Mouse (Mus musculus): ENCODE measurements around the gene Moxd1. TPM values are rescaled to one million over a fixed set of nuclear protein-coding genes. Genes with fewer than 3 reads are reported as not detected.

Gene Moxd1
- polyA plus RNA-seq (2015; fragmentation: Nextera tagmentation; extraction: Ambion mirVana), result 9.7 and 10.2 TPM in 2 replicates

- Histone ChIP-seq H3K4me2 (ENCODE audit: low read length) (peak within 1 kb of the TSS; percentile 95), H3K9me3 (ENCODE audit: control insufficient read depth, low read length) (no peaks in the 10 kb centered on the region), H3K27me3 (replicated peaks; ENCODE audit: control insufficient read depth, insufficient read depth, low read length) (peaks cover 16% of the 10 kb centered on the region), H3K4me3 (ENCODE audit: low read length) (peak within 1 kb of the TSS; percentile 52), H3K9ac (ENCODE audit: low read depth, low read length) (peak within 1 kb of the TSS; percentile 57), H3K36me3 (ENCODE audit: control insufficient read depth, insufficient read depth, low read length) (no peaks in the 10 kb centered on the region), H3K27ac (ENCODE audit: low read depth, low read length) (no peak within 1 kb of the TSS), H3K4me1 (ENCODE audit: control insufficient read depth, insufficient read depth, low read depth, low read length) (peaks cover 9% of the 10 kb centered on the region)
- ATAC-seq, result peak; percentile 74
- WGBS, result under 1% methylated on average over 49 of the region's 56 CpGs
Measured at GRCm38 (mm10) chr10:24223449-24224143, at the start of gene Moxd1. Moxd1 (plus strand) TSS chr10:24223517.

GRCm38 (mm10) chr10:24190392-24190791 is 32.9 kb upstream of the Moxd1 start:
- no peaks in the 10 kb centered on the region for H3K9me3 ChIP-seq (ENCODE audit: control insufficient read depth, low read length)
- H3K4me2 ChIP-seq (ENCODE audit: low read length), result no peak overlapping the region
- WGBS, result 56% methylated on average over 7 of the region's 7 CpGs
- ATAC-seq, result no peak
- H3K4me1 ChIP-seq (ENCODE audit: control insufficient read depth, insufficient read depth, low read depth, low read length), result no peaks in the 10 kb centered on the region
- H3K27me3 ChIP-seq (replicated peaks; ENCODE audit: control insufficient read depth, insufficient read depth, low read length), result no peaks in the 10 kb centered on the region
- no peak overlapping the region for H3K4me3 ChIP-seq (ENCODE audit: low read length)
- no peak overlapping the region for H3K27ac ChIP-seq (ENCODE audit: low read depth, low read length)
- no peak overlapping the region for H3K9ac ChIP-seq (ENCODE audit: low read depth, low read length)
- H3K36me3 ChIP-seq (ENCODE audit: control insufficient read depth, insufficient read depth, low read length), result peaks cover 7% of the 10 kb centered on the region

- H3K9ac ChIP-seq (ENCODE audit: low read depth, low read length), result no peak overlapping the region
- peak; percentile 88 for ATAC-seq
Measured at GRCm38 (mm10) chr10:24191977-24192376, 31.3 kb upstream of the Moxd1 start.

GRCm38 (mm10) chr10:24199303-24199702 is 24.0 kb upstream of the Moxd1 start:
- WGBS, result 19% methylated on average over 12 of the region's 12 CpGs
- no peaks in the 10 kb centered on the region for H3K36me3 ChIP-seq (ENCODE audit: control insufficient read depth, insufficient read depth, low read length)
- peaks cover 3% of the 10 kb centered on the region; the same call in 1 of the 2 replicates for H3K9me3 ChIP-seq (ENCODE audit: control insufficient read depth, low read length)
- no peak overlapping the region for H3K9ac ChIP-seq (ENCODE audit: low read depth, low read length)
- H3K4me3 ChIP-seq (ENCODE audit: low read length), result no peak overlapping the region
- H3K27me3 ChIP-seq (replicated peaks; ENCODE audit: control insufficient read depth, insufficient read depth, low read length), result no peaks in the 10 kb centered on the region
- no peak overlapping the region for H3K27ac ChIP-seq (ENCODE audit: low read depth, low read length)
- ATAC-seq, result no peak
- no peak overlapping the region for H3K4me2 ChIP-seq (ENCODE audit: low read length)
- H3K4me1 ChIP-seq (ENCODE audit: control insufficient read depth, insufficient read depth, low read depth, low read length), result no peaks in the 10 kb centered on the region

More at GRCm38 (mm10) chr10:24191977-24192376, 31.3 kb upstream of the Moxd1 start:
- H3K4me2 ChIP-seq (ENCODE audit: low read length), result no peak overlapping the region
- 61% methylated on average over 1 of the region's 1 CpGs for WGBS
- no peak overlapping the region for H3K27ac ChIP-seq (ENCODE audit: low read depth, low read length)
- H3K27me3 ChIP-seq (replicated peaks; ENCODE audit: control insufficient read depth, insufficient read depth, low read length), result no peaks in the 10 kb centered on the region
- peaks cover 3% of the 10 kb centered on the region; the same call in 1 of the 2 replicates for H3K9me3 ChIP-seq (ENCODE audit: control insufficient read depth, low read length)
- peaks cover under 1% of the 10 kb centered on the region; the same call in 1 of the 2 replicates for H3K36me3 ChIP-seq (ENCODE audit: control insufficient read depth, insufficient read depth, low read length)
- H3K4me3 ChIP-seq (ENCODE audit: low read length), result no peak overlapping the region
- no peaks in the 10 kb centered on the region for H3K4me1 ChIP-seq (ENCODE audit: control insufficient read depth, insufficient read depth, low read depth, low read length)

GRCm38 (mm10) chr10:24200099-24200498 is 23.2 kb upstream of the Moxd1 start:
- Histone ChIP-seq H3K4me1 (ENCODE audit: control insufficient read depth, insufficient read depth, low read depth, low read length) (no peaks in the 10 kb centered on the region), H3K4me2 (ENCODE audit: low read length) (no peak overlapping the region), H3K27me3 (replicated peaks; ENCODE audit: control insufficient read depth, insufficient read depth, low read length) (no peaks in the 10 kb centered on the region), H3K36me3 (ENCODE audit: control insufficient read depth, insufficient read depth, low read length) (no peaks in the 10 kb centered on the region), H3K9ac (ENCODE audit: low read depth, low read length) (no peak overlapping the region), H3K4me3 (ENCODE audit: low read length) (no peak overlapping the region), H3K9me3 (ENCODE audit: control insufficient read depth, low read length) (peaks cover 3% of the 10 kb centered on the region; the same call in 1 of the 2 replicates), H3K27ac (ENCODE audit: low read depth, low read length) (no peak overlapping the region)
- WGBS, result 48% methylated on average over 3 of the region's 3 CpGs
- no peak for ATAC-seq

- Histone ChIP-seq H3K4me3 (ENCODE audit: low read length) (no peak overlapping the region), H3K36me3 (ENCODE audit: control insufficient read depth, insufficient read depth, low read length) (no peaks in the 10 kb centered on the region), H3K27me3 (replicated peaks; ENCODE audit: control insufficient read depth, insufficient read depth, low read length) (no peaks in the 10 kb centered on the region), H3K4me1 (ENCODE audit: control insufficient read depth, insufficient read depth, low read depth, low read length) (no peaks in the 10 kb centered on the region), H3K27ac (ENCODE audit: low read depth, low read length) (no peak overlapping the region), H3K4me2 (ENCODE audit: low read length) (no peak overlapping the region), H3K9ac (ENCODE audit: low read depth, low read length) (no peak overlapping the region), H3K9me3 (ENCODE audit: control insufficient read depth, low read length) (no peaks in the 10 kb centered on the region)
- 91% methylated on average over 6 of the region's 6 CpGs for WGBS
- ATAC-seq, result no peak
Measured at GRCm38 (mm10) chr10:24210075-24210474, 13.2 kb upstream of the Moxd1 start.

GRCm38 (mm10) chr10:24213297-24213696 is 10.0 kb upstream of the Moxd1 start:
- H3K9me3 ChIP-seq (ENCODE audit: control insufficient read depth, low read length), result no peaks in the 10 kb centered on the region
- no peak overlapping the region for H3K27ac ChIP-seq (ENCODE audit: low read depth, low read length)
- H3K4me1 ChIP-seq (ENCODE audit: control insufficient read depth, insufficient read depth, low read depth, low read length), result no peaks in the 10 kb centered on the region
- no peak overlapping the region for H3K4me2 ChIP-seq (ENCODE audit: low read length)
- H3K36me3 ChIP-seq (ENCODE audit: control insufficient read depth, insufficient read depth, low read length), result no peaks in the 10 kb centered on the region
- H3K4me3 ChIP-seq (ENCODE audit: low read length), result no peak overlapping the region
- no peak for ATAC-seq
- H3K9ac ChIP-seq (ENCODE audit: low read depth, low read length), result no peak overlapping the region
- WGBS, result 66% methylated on average over 5 of the region's 5 CpGs
- H3K27me3 ChIP-seq (replicated peaks; ENCODE audit: control insufficient read depth, insufficient read depth, low read length), result no peaks in the 10 kb centered on the region

GRCm38 (mm10) chr10:24217558-24218268 is 5.6 kb upstream of the Moxd1 start:
- H3K4me1 ChIP-seq (ENCODE audit: control insufficient read depth, insufficient read depth, low read depth, low read length), result no peaks in the 10 kb centered on the region
- peaks cover 4% of the 10 kb centered on the region; the same call in 1 of the 2 replicates for H3K27me3 ChIP-seq (replicated peaks; ENCODE audit: control insufficient read depth, insufficient read depth, low read length)
- H3K27ac ChIP-seq (ENCODE audit: low read depth, low read length), result no peak overlapping the region
- H3K4me2 ChIP-seq (ENCODE audit: low read length), result no peak overlapping the region
- no peak overlapping the region for H3K9ac ChIP-seq (ENCODE audit: low read depth, low read length)
- no peak for ATAC-seq
- no peaks in the 10 kb centered on the region for H3K36me3 ChIP-seq (ENCODE audit: control insufficient read depth, insufficient read depth, low read length)
- WGBS, result 47% methylated on average over 6 of the region's 6 CpGs
- no peaks in the 10 kb centered on the region for H3K9me3 ChIP-seq (ENCODE audit: control insufficient read depth, low read length)
- H3K4me3 ChIP-seq (ENCODE audit: low read length), result no peak overlapping the region

GRCm38 (mm10) chr10:24220931-24221330 is 2.4 kb upstream of the Moxd1 start:
- Histone ChIP-seq H3K4me1 (ENCODE audit: control insufficient read depth, insufficient read depth, low read depth, low read length) (peaks cover 9% of the 10 kb centered on the region), H3K9me3 (ENCODE audit: control insufficient read depth, low read length) (no peaks in the 10 kb centered on the region), H3K4me3 (ENCODE audit: low read length) (no peak overlapping the region), H3K9ac (ENCODE audit: low read depth, low read length) (no peak overlapping the region), H3K27me3 (replicated peaks; ENCODE audit: control insufficient read depth, insufficient read depth, low read length) (peaks cover 16% of the 10 kb centered on the region), H3K27ac (ENCODE audit: low read depth, low read length) (no peak overlapping the region), H3K36me3 (ENCODE audit: control insufficient read depth, insufficient read depth, low read length) (no peaks in the 10 kb centered on the region), H3K4me2 (ENCODE audit: low read length) (no peak overlapping the region)
- 73% methylated on average over 5 of the region's 5 CpGs for WGBS
- ATAC-seq, result no peak

Measured in hindbrain, embryonic 16.5 days (tissue).